Mouse (Mus musculus): ENCODE measurements at regions not wholly inside any gene's neighbourhood (a gene's known extent, or its start where the extent isn't known, plus 50 kb on each side); places are given as distances from the start of the nearest gene placed in this dataset.

- H3K27me3 ChIP-seq (ENCODE audit: control insufficient read depth, insufficient read depth, low read length): no peaks in the 10 kb centered on the region
- no peaks in the 10 kb centered on the region for H3K4me1 ChIP-seq (ENCODE audit: control insufficient read depth, insufficient read depth)
- no peak overlapping the region for H3K9ac ChIP-seq (replicated peaks; ENCODE audit: low read depth, low read length)
- no peaks in the 10 kb centered on the region for H3K36me3 ChIP-seq (replicated peaks; ENCODE audit: control insufficient read depth, insufficient read depth, low read length)
- DNase-seq (ENCODE audit: low spot score) (no peak), ATAC-seq (ENCODE audit: insufficient read depth, low read depth) (no peak)
- no peak overlapping the region for H3K27ac ChIP-seq (ENCODE audit: low read depth)
- 85% methylated on average over 6 of the region's 6 CpGs for WGBS
- no peak overlapping the region for H3K4me3 ChIP-seq (ENCODE audit: low read depth, low read length)
- H3K9me3 ChIP-seq (replicated peaks; ENCODE audit: control insufficient read depth, low read length): no peaks in the 10 kb centered on the region
- TF ChIP-seq EP300 (IDR thresholded peaks at IDR 0.05; ENCODE audit: low read depth) (no peak), CTCF (IDR thresholded peaks at IDR 0.05; ENCODE audit: low read depth) (no peak)
- no peak overlapping the region for H3K4me2 ChIP-seq (ENCODE audit: low read depth, low read length)
Measured at GRCm38 (mm10) chr8:35280741-35281140, 484.8 kb upstream of the Gm19410 start.

- H3K27ac ChIP-seq (ENCODE audit: low read depth): no peak overlapping the region
- H3K4me3 ChIP-seq (ENCODE audit: low read depth, low read length): no peak overlapping the region
- no peak overlapping the region for H3K4me2 ChIP-seq (ENCODE audit: low read depth, low read length)
- H3K4me1 ChIP-seq (ENCODE audit: control insufficient read depth, insufficient read depth): no peaks in the 10 kb centered on the region
- no peak for ATAC-seq (ENCODE audit: insufficient read depth, low read depth)
- H3K9me3 ChIP-seq (replicated peaks; ENCODE audit: control insufficient read depth, low read length): no peaks in the 10 kb centered on the region
- no peak overlapping the region for H3K9ac ChIP-seq (replicated peaks; ENCODE audit: low read depth, low read length)
- no peaks in the 10 kb centered on the region for H3K27me3 ChIP-seq (ENCODE audit: control insufficient read depth, insufficient read depth, low read length)
- DNase-seq (ENCODE audit: low spot score): no peak
- H3K36me3 ChIP-seq (replicated peaks; ENCODE audit: control insufficient read depth, insufficient read depth, low read length): no peaks in the 10 kb centered on the region
- WGBS: 82% methylated on average over 9 of the region's 9 CpGs
- TF ChIP-seq CTCF (IDR thresholded peaks at IDR 0.05; ENCODE audit: low read depth): no peak
- no peak for TF ChIP-seq EP300 (IDR thresholded peaks at IDR 0.05; ENCODE audit: low read depth)
Measured at GRCm38 (mm10) chr8:35283366-35283765, 482.2 kb upstream of the Gm19410 start.

GRCm38 (mm10) chr8:35289018-35289417, 476.6 kb upstream of the Gm19410 start:
- H3K36me3 ChIP-seq (replicated peaks; ENCODE audit: control insufficient read depth, insufficient read depth, low read length): no peaks in the 10 kb centered on the region
- H3K4me2 ChIP-seq (ENCODE audit: low read depth, low read length): no peak overlapping the region
- H3K9ac ChIP-seq (replicated peaks; ENCODE audit: low read depth, low read length): no peak overlapping the region
- DNase-seq (ENCODE audit: low spot score) (no peak), ATAC-seq (ENCODE audit: insufficient read depth, low read depth) (no peak)
- no peak overlapping the region for H3K4me3 ChIP-seq (ENCODE audit: low read depth, low read length)
- no peak overlapping the region for H3K27ac ChIP-seq (ENCODE audit: low read depth)
- TF ChIP-seq CTCF (IDR thresholded peaks at IDR 0.05; ENCODE audit: low read depth): no peak
- no peak for TF ChIP-seq EP300 (IDR thresholded peaks at IDR 0.05; ENCODE audit: low read depth)
- 73% methylated on average over 5 of the region's 5 CpGs for WGBS
- no peaks in the 10 kb centered on the region for H3K27me3 ChIP-seq (ENCODE audit: control insufficient read depth, insufficient read depth, low read length)
- H3K4me1 ChIP-seq (ENCODE audit: control insufficient read depth, insufficient read depth): peaks cover 3% of the 10 kb centered on the region; the same call in 1 of the 2 replicates
- peaks cover 3% of the 10 kb centered on the region; the same call in 1 of the 2 replicates for H3K9me3 ChIP-seq (replicated peaks; ENCODE audit: control insufficient read depth, low read length)

- TF ChIP-seq CTCF (IDR thresholded peaks at IDR 0.05; ENCODE audit: low read depth) (no peak), EP300 (IDR thresholded peaks at IDR 0.05; ENCODE audit: low read depth) (no peak)
- DNase-seq (ENCODE audit: low spot score): peak; percentile 18
- Histone ChIP-seq H3K27ac (ENCODE audit: low read depth) (no peak overlapping the region), H3K36me3 (replicated peaks; ENCODE audit: control insufficient read depth, insufficient read depth, low read length) (no peaks in the 10 kb centered on the region), H3K4me2 (ENCODE audit: low read depth, low read length) (no peak overlapping the region), H3K9me3 (replicated peaks; ENCODE audit: control insufficient read depth, low read length) (peaks cover 3% of the 10 kb centered on the region; the same call in 1 of the 2 replicates), H3K4me1 (ENCODE audit: control insufficient read depth, insufficient read depth) (peaks cover 3% of the 10 kb centered on the region; the same call in 1 of the 2 replicates), H3K4me3 (ENCODE audit: low read depth, low read length) (no peak overlapping the region), H3K9ac (replicated peaks; ENCODE audit: low read depth, low read length) (no peak overlapping the region), H3K27me3 (ENCODE audit: control insufficient read depth, insufficient read depth, low read length) (no peaks in the 10 kb centered on the region)
- 35% methylated on average over 4 of the region's 4 CpGs for WGBS
- no peak; the same call in 1 of the 2 replicates for ATAC-seq (ENCODE audit: insufficient read depth, low read depth)
Measured at GRCm38 (mm10) chr8:35289967-35290366, 475.6 kb upstream of the Gm19410 start.

GRCm38 (mm10) chr8:35293437-35294126, 472.0 kb upstream of the Gm19410 start:
- Histone ChIP-seq H3K4me2 (ENCODE audit: low read depth, low read length) (no peak overlapping the region), H3K4me1 (ENCODE audit: control insufficient read depth, insufficient read depth) (peaks cover 3% of the 10 kb centered on the region; the same call in 1 of the 2 replicates), H3K27ac (ENCODE audit: low read depth) (no peak overlapping the region), H3K9me3 (replicated peaks; ENCODE audit: control insufficient read depth, low read length) (peaks cover 3% of the 10 kb centered on the region; the same call in 1 of the 2 replicates), H3K4me3 (ENCODE audit: low read depth, low read length) (no peak overlapping the region), H3K9ac (replicated peaks; ENCODE audit: low read depth, low read length) (no peak overlapping the region), H3K27me3 (ENCODE audit: control insufficient read depth, insufficient read depth, low read length) (no peaks in the 10 kb centered on the region), H3K36me3 (replicated peaks; ENCODE audit: control insufficient read depth, insufficient read depth, low read length) (no peaks in the 10 kb centered on the region)
- DNase-seq (ENCODE audit: low spot score) (no peak), ATAC-seq (ENCODE audit: insufficient read depth, low read depth) (no peak)
- 69% methylated on average over 14 of the region's 14 CpGs for WGBS
- TF ChIP-seq EP300 (IDR thresholded peaks at IDR 0.05; ENCODE audit: low read depth) (no peak), CTCF (IDR thresholded peaks at IDR 0.05; ENCODE audit: low read depth) (no peak)

- H3K9me3 ChIP-seq (replicated peaks; ENCODE audit: control insufficient read depth, low read length): peaks cover 3% of the 10 kb centered on the region; the same call in 1 of the 2 replicates
- ATAC-seq (ENCODE audit: insufficient read depth, low read depth): no peak
- H3K9ac ChIP-seq (replicated peaks; ENCODE audit: low read depth, low read length): no peak overlapping the region
- H3K4me2 ChIP-seq (ENCODE audit: low read depth, low read length): no peak overlapping the region
- no peaks in the 10 kb centered on the region for H3K27me3 ChIP-seq (ENCODE audit: control insufficient read depth, insufficient read depth, low read length)
- H3K4me3 ChIP-seq (ENCODE audit: low read depth, low read length): no peak overlapping the region
- peaks cover 7% of the 10 kb centered on the region; the same call in 1 of the 2 replicates for H3K4me1 ChIP-seq (ENCODE audit: control insufficient read depth, insufficient read depth)
- H3K36me3 ChIP-seq (replicated peaks; ENCODE audit: control insufficient read depth, insufficient read depth, low read length): no peaks in the 10 kb centered on the region
- H3K27ac ChIP-seq (ENCODE audit: low read depth): no peak overlapping the region
- no peak for DNase-seq (ENCODE audit: low spot score)
- WGBS: 82% methylated on average over 6 of the region's 6 CpGs
- no peak for TF ChIP-seq CTCF (IDR thresholded peaks at IDR 0.05; ENCODE audit: low read depth)
- no peak for TF ChIP-seq EP300 (IDR thresholded peaks at IDR 0.05; ENCODE audit: low read depth)
Measured at GRCm38 (mm10) chr8:35296936-35297335, 468.7 kb upstream of the Gm19410 start.
